Mouse (Mus musculus) embryonic fibroblast, embryonic 13.5 days (primary cell): Measurements from ENCODE around the gene Tomm20. TPM values are rescaled to one million over a fixed set of nuclear protein-coding genes. Genes with fewer than 3 reads are reported as not detected.

Experiments used
- H3K27ac ChIP-seq: 2 replicates; pipeline ENCODE4 v1.5.1; 2012; ENCODE audit warnings: low read length, control low read depth, inconsistent platforms; ENCODE audit not compliant: insufficient read depth
- H3K4me1 ChIP-seq: 2 replicates; pipeline ENCODE4 v1.6.1; 2011; ENCODE audit warnings: low read length; ENCODE audit not compliant: control insufficient read depth, insufficient read depth
- H3K4me3 ChIP-seq: 2 replicates; pipeline ENCODE4 v1.5.1; 2011; ENCODE audit warnings: mild to moderate bottlenecking, control low read depth, low read length; ENCODE audit not compliant: insufficient read depth
- CTCF ChIP-seq: IDR thresholded peaks from 2 replicates; pipeline ENCODE4 v1.5.1; 2011; ENCODE audit warnings: mild to moderate bottlenecking, control low read depth, low read length, moderate library complexity, borderline replicate concordance; ENCODE audit not compliant: insufficient read depth
- POLR2A ChIP-seq: IDR thresholded peaks from 2 replicates; pipeline ENCODE4 v1.6.1; 2011; ENCODE audit warnings: low read depth, mild to moderate bottlenecking, control low read depth, low read length, moderate library complexity
- polyA plus RNA-seq: library from polyadenylated mRNA; stranded (reverse); fragments of >200 nt; gene quantifications from 2 replicates; pipeline ENCODE4 v1.2.4, GENCODE M21; 2011; ENCODE audit warnings: low read depth; ENCODE audit not compliant: missing spikeins, insufficient read length

Tomm20 gene
- polyA plus RNA-seq, 1 experiment: 193 TPM

GRCm38 (mm10) chr8:126913241-126914106 is 32.2 kb downstream of the Tomm20 start:
- Histone ChIP-seq H3K4me1 (peaks cover 8% of the 10 kb centered on the region), H3K4me3 (no peak overlapping the region), H3K27ac (no peak overlapping the region)
- TF ChIP-seq POLR2A (no peak), CTCF (no peak)

GRCm38 (mm10) chr8:126909371-126909802 is 36.3 kb downstream of the Tomm20 start:
- H3K27ac ChIP-seq: no peak overlapping the region
- no peak for TF ChIP-seq CTCF
- H3K4me3 ChIP-seq: no peak overlapping the region
- peaks cover 8% of the 10 kb centered on the region for H3K4me1 ChIP-seq

- Histone ChIP-seq H3K27ac (no peak overlapping the region), H3K4me3 (no peak overlapping the region), H3K4me1 (peaks cover 9% of the 10 kb centered on the region)
- TF ChIP-seq POLR2A: no peak
- TF ChIP-seq CTCF: no peak
These were observed 36.8 kb downstream of the Tomm20 start for GRCm38 (mm10) chr8:126908805-126909204.

- Histone ChIP-seq H3K27ac (no peak overlapping the region), H3K4me3 (no peak overlapping the region), H3K4me1 (peaks cover 11% of the 10 kb centered on the region)
- TF ChIP-seq CTCF (no peak), POLR2A (no peak)
These were observed 37.7 kb downstream of the Tomm20 start for GRCm38 (mm10) chr8:126907968-126908367.

GRCm38 (mm10) chr8:126907374-126907773 is 38.3 kb downstream of the Tomm20 start:
- TF ChIP-seq CTCF: no peak
- no peak for TF ChIP-seq POLR2A
- no peak overlapping the region for H3K4me3 ChIP-seq
- no peak overlapping the region for H3K27ac ChIP-seq
- H3K4me1 ChIP-seq: peaks cover 11% of the 10 kb centered on the region

GRCm38 (mm10) chr8:126905387-126905786 is 40.3 kb downstream of the Tomm20 start:
- Histone ChIP-seq H3K4me1 (peaks cover 11% of the 10 kb centered on the region), H3K4me3 (no peak overlapping the region), H3K27ac (no peak overlapping the region)
- no peak for TF ChIP-seq POLR2A
- no peak for TF ChIP-seq CTCF

GRCm38 (mm10) chr8:126903927-126904326 is 41.7 kb downstream of the Tomm20 start:
- TF ChIP-seq CTCF (no peak), POLR2A (no peak)
- Histone ChIP-seq H3K27ac (no peak overlapping the region), H3K4me1 (peaks cover 3% of the 10 kb centered on the region; the same call in 1 of the 2 replicates), H3K4me3 (no peak overlapping the region)

- Histone ChIP-seq H3K4me3 (no peak overlapping the region), H3K27ac (no peak overlapping the region), H3K4me1 (peaks cover 3% of the 10 kb centered on the region; the same call in 1 of the 2 replicates)
- no peak for TF ChIP-seq POLR2A
- no peak for TF ChIP-seq CTCF
These were observed 42.3 kb downstream of the Tomm20 start for GRCm38 (mm10) chr8:126903224-126903895.

- TF ChIP-seq CTCF (no peak), POLR2A (no peak)
- Histone ChIP-seq H3K27ac (no peak overlapping the region), H3K4me3 (no peak overlapping the region), H3K4me1 (peaks cover 3% of the 10 kb centered on the region; the same call in 1 of the 2 replicates)
These were observed 44.0 kb downstream of the Tomm20 start for GRCm38 (mm10) chr8:126901612-126902011.

- H3K27ac ChIP-seq: no peak overlapping the region
- peaks cover 3% of the 10 kb centered on the region; the same call in 1 of the 2 replicates for H3K4me1 ChIP-seq
- no peak for TF ChIP-seq CTCF
- TF ChIP-seq POLR2A: no peak
- no peak overlapping the region for H3K4me3 ChIP-seq
These were observed 44.6 kb downstream of the Tomm20 start for GRCm38 (mm10) chr8:126901049-126901448.
